Mouse (Mus musculus): Measurements from ENCODE around the gene Batf3.
"Not testable (repeated sequence)": the region's sequence is repeated elsewhere in the genome, so short reads cannot be mapped to it uniquely, and the experiment has no call there.

The Batf3 gene

GRCm38 (mm10) chr1:191132240-191132639, 34.6 kb downstream of the Batf3 start:
- DNase-seq (ENCODE audit: low spot score) = no peak

DNA sequence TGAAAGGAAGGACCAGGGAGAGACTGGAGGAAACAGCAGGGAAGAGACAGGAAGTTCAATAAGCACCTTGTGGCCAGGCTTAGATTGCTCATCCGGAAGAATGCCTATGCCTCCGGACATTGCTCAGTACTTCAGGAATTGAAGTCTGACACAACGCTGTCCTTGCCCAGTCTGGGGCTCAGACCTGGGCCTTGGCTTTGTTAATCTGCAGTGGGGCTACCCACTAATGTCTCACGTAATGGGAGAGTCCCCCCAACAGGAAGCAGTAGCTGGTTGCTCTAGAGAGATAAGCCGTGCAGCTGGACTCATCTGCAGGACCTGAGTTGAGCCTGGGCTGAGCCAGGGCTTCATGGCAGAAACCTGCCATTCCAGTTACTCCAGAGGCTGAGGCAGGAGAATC, 35.3 kb downstream of the Batf3 start:
- no peak for DNase-seq (ENCODE audit: low spot score)

DNA sequence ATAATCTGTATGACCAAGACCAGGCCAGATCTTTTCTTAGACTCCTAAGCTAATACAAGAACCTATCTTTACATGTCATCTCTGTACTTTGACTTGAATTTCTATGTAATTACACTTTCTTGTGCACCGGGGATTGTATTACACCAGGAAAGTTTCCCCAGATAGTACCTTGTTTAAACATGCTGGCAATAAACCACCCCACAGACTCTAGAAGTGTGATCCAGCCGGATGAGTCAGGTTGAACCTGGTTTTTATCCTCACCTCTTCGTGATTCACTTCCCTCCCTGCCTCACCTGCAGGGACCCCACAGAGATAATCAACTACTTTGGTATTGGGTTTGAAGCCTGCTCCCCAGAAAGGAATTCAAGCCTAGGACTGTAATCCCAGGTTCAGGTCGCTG, 37.8 kb downstream of the Batf3 start:
- no peak for DNase-seq (ENCODE audit: low spot score)

- DNase-seq (ENCODE audit: low spot score) = no peak
These were observed 40.8 kb downstream of the Batf3 start for GRCm38 (mm10) chr1:191138436-191138835.

DNA sequence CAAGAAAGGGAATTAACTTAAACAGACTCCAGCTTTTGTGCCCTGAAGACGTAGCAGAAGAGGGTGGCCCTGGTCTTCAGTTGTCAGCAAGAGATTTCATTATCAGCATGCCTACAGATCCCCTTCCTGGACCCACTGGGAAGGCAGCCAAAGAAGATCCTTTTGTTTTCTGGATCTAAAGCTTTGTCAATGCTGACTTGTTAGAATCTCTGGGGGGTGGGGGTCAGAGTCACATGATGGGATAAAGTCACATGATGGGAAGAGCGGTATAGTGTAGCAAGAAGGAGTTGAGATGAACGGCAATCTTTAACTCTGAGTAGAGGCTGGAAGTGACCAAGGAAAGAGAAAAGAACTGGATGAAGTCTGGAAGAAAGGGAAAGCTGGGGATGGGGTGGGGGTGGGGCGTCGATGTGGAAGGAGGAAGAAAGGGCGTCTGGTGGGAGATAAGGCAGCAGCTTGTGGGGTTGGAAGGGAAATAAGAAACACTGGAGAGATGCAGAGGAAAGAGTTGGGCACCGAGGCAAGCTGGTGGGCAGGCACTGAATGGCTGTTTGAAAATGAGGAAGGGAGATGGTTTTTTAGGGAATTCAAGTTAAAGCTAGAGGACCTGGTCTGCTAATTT, 41.3 kb downstream of the Batf3 start:
- no peak for DNase-seq (ENCODE audit: low spot score)

DNA sequence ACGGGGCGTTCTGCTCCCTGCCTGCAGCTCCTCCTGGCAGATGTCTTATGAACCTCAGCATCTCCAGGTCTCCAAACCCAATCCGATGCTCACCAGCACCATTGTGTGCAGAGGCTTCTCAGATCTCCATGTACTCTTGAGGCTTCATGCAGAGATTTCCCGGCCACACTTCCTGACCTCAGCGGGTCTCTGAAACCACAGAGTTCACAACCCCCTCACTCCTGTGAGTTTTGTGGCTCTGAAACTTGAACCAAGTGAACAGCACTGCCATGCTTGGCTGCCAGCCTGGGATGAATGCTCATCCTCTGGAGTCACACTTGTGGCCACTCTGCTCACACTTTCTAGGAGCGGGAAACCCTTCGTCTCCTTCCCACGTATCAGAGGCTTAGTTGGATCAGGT, 43.3 kb downstream of the Batf3 start:
- no peak for DNase-seq (ENCODE audit: low spot score)

GRCm38 (mm10) chr1:191149489-191149888, 51.8 kb downstream of the Batf3 start:
- DNase-seq (ENCODE audit: low spot score) = not testable (repeated sequence)

GRCm38 (mm10) chr1:191150924-191151605, 53.4 kb downstream of the Batf3 start:
- DNase-seq (ENCODE audit: low spot score) = no peak

DNA sequence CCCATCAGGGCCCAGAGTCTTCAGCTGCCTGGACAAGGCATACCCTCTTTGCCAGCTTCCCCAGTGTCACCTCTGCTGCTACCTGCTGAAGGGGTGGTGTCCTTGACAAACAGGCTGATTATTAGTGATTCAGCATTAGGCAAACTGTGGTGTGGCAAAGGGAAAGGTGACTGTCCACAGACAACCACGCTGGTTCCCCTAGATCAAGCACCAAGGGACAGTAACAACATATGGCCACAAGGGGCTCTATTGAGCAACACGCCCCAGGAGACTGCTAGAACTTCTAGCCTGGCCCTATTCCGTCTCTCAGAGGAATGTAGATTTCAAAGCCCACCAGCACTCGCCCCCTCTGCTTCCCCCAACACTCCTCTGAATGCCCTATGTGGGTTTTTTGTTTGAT, 55.4 kb downstream of the Batf3 start:
- DNase-seq (ENCODE audit: low spot score) = peak; percentile 21

GRCm38 (mm10) chr1:191154314-191154713, 56.7 kb downstream of the Batf3 start:
- DNase-seq (ENCODE audit: low spot score) = no peak

All from ovary, postnatal 14 days (tissue).